Mouse (Mus musculus) heart, postnatal 0 days (tissue): ENCODE measurements around the gene Trp53. TPM values are rescaled to one million over a fixed set of nuclear protein-coding genes. Genes with fewer than 3 reads are reported as not detected.

Experiments used
- ATAC-seq: fragments of 200-750 bp; cut with Nextera tagmentation; 2 replicates; pipeline ENCODE4 v1.8.0; 2017; ENCODE audit warnings: low read depth, moderate number of reproducible peaks, moderate library complexity; ENCODE audit not compliant: insufficient read depth
- DNase-seq: peaks from one replicate; pipeline ENCODE4 v3.0.0-alpha.2; 2016; ENCODE audit warnings: low spot score
- H3K27ac ChIP-seq: fragments of 300-500 bp; sonication (generic); 2 replicates; pipeline ENCODE4 v1.5.1; 2014; ENCODE audit warnings: low read depth, mild to moderate bottlenecking
- H3K27me3 ChIP-seq: fragments of 300-500 bp; sonication (generic); 2 replicates; pipeline ENCODE4 v1.6.1; 2014; ENCODE audit warnings: low read length, mixed read lengths; ENCODE audit not compliant: control insufficient read depth, insufficient read depth
- H3K36me3 ChIP-seq: fragments of 300-500 bp; sonication (generic); replicated peaks from 2 replicates; pipeline ENCODE4 v1.6.1; 2014; ENCODE audit warnings: low read length, mixed read lengths; ENCODE audit not compliant: control insufficient read depth, insufficient read depth
- H3K4me1 ChIP-seq: fragments of 300-500 bp; sonication (generic); 2 replicates; pipeline ENCODE4 v1.6.1; 2014; ENCODE audit warnings: antibody characterized with exemption; ENCODE audit not compliant: control insufficient read depth, insufficient read depth
- H3K4me2 ChIP-seq: fragments of 300-500 bp; sonication (generic); 2 replicates; pipeline ENCODE4 v1.6.1; 2014; ENCODE audit warnings: low read depth, mild to moderate bottlenecking, low read length, moderate library complexity
- H3K4me3 ChIP-seq: fragments of 300-500 bp; sonication (generic); 2 replicates; pipeline ENCODE4 v1.5.1; 2014; ENCODE audit warnings: low read depth, low read length
- H3K9ac ChIP-seq: fragments of 300-500 bp; sonication (generic); replicated peaks from 2 replicates; pipeline ENCODE4 v1.6.1; 2014; ENCODE audit warnings: low read depth, low read length, mixed read lengths
- H3K9me3 ChIP-seq: fragments of 300-500 bp; sonication (generic); replicated peaks from 2 replicates; pipeline ENCODE4 v1.6.1; 2016; ENCODE audit warnings: low read length; ENCODE audit not compliant: control insufficient read depth
- CTCF ChIP-seq: IDR thresholded peaks from 2 replicates; pipeline ENCODE4 v1.5.1; 2016; ENCODE audit warnings: antibody characterized with exemption, control low read depth, low read depth
- EP300 ChIP-seq: IDR thresholded peaks from 2 replicates; pipeline ENCODE4 v1.6.1; 2016; ENCODE audit warnings: antibody characterized with exemption, low read depth
- WGBS: fragments of 180-500 bp; shearing (Covaris S2); extraction: QIAGEN DNeasy Blood & Tissue Kit; methylation state at CpG from one replicate; pipeline ENCODE4 v1.1.7; 2014; 5-methylcytosine and 5-hydroxymethylcytosine counted together
- polyA plus RNA-seq: library from polyadenylated mRNA; unstranded; fragments of >200 nt; fragmentation: Nextera tagmentation; extraction: Ambion mirVana; gene quantifications from 2 replicates; pipeline ENCODE4 v1.2.1, GENCODE M21; 2015
- total RNA-seq: library from RNA; depleted of rRNA; stranded (reverse); fragments of >200 nt; gene quantifications from 2 replicates; pipeline ENCODE4 v1.2.3, GENCODE M21; 2014; ENCODE audit warnings: low replicate concordance

The Trp53 gene
- total and polyA plus RNA-seq, 2 experiments from 2014 or later: 31.5 to 33.6 TPM

- DNase-seq (no peak), ATAC-seq (no peak)
- Histone ChIP-seq H3K27ac (no peak overlapping the region), H3K9ac (no peak overlapping the region), H3K9me3 (no peaks in the 10 kb centered on the region), H3K4me3 (no peak overlapping the region), H3K27me3 (no peaks in the 10 kb centered on the region), H3K4me1 (peaks cover 6% of the 10 kb centered on the region; the same call in 1 of the 2 replicates), H3K36me3 (no peaks in the 10 kb centered on the region), H3K4me2 (no peak overlapping the region)
- no peak for TF ChIP-seq CTCF
- WGBS: 48% methylated on average over 3 of the region's 3 CpGs
Observed at GRCm38 (mm10) chr11:69543598-69543997, 36.6 kb upstream of the Trp53 start.

- 37% methylated on average over 7 of the region's 7 CpGs for WGBS
- ATAC-seq (no peak; the same call in 1 of the 2 replicates), DNase-seq (no peak)
- H3K4me1 ChIP-seq: peaks cover 6% of the 10 kb centered on the region; the same call in 1 of the 2 replicates
- H3K27me3 ChIP-seq: no peaks in the 10 kb centered on the region
- no peak overlapping the region; the same call in 1 of the 2 replicates for H3K9ac ChIP-seq
- H3K27ac ChIP-seq: no peak overlapping the region
- no peaks in the 10 kb centered on the region for H3K9me3 ChIP-seq
- H3K36me3 ChIP-seq: no peaks in the 10 kb centered on the region
- H3K4me3 ChIP-seq: peak overlapping the region; percentile 46; the same call in 1 of the 2 replicates
- peak overlapping the region; percentile 71 for H3K4me2 ChIP-seq
- TF ChIP-seq EP300 (no peak), CTCF (no peak)
Observed at GRCm38 (mm10) chr11:69545957-69546356, 34.2 kb upstream of the Trp53 start.

- Histone ChIP-seq H3K27ac (0 out of 2 replicates have a peak overlapping the region, but pooled peaks have one; percentile 1), H3K4me3 (peak overlapping the region; percentile 46), H3K36me3 (no peaks in the 10 kb centered on the region), H3K4me2 (peak overlapping the region; percentile 71), H3K9ac (peak overlapping the region; percentile 32; the same call in 1 of the 2 replicates), H3K27me3 (no peaks in the 10 kb centered on the region), H3K4me1 (peaks cover 6% of the 10 kb centered on the region; the same call in 1 of the 2 replicates), H3K9me3 (no peaks in the 10 kb centered on the region)
- ATAC-seq (peak; percentile 90), DNase-seq (peak; percentile 87)
- under 1% methylated on average over 44 of the region's 44 CpGs for WGBS
- TF ChIP-seq CTCF (peak; percentile 59), EP300 (no peak)
Observed at GRCm38 (mm10) chr11:69546423-69547053, 33.6 kb upstream of the Trp53 start.

GRCm38 (mm10) chr11:69547071-69547470 lies 33.1 kb upstream of the Trp53 start:
- H3K27ac ChIP-seq: no peak overlapping the region
- H3K4me3 ChIP-seq: peak overlapping the region; percentile 46
- no peak for TF ChIP-seq EP300
- peak; percentile 46 for TF ChIP-seq CTCF
- peak overlapping the region; percentile 71 for H3K4me2 ChIP-seq
- no peaks in the 10 kb centered on the region for H3K36me3 ChIP-seq
- no peaks in the 10 kb centered on the region for H3K9me3 ChIP-seq
- DNase-seq (peak; percentile 42), ATAC-seq (peak; percentile 45)
- WGBS: 6% methylated on average over 15 of the region's 15 CpGs
- no peaks in the 10 kb centered on the region for H3K27me3 ChIP-seq
- H3K9ac ChIP-seq: peak overlapping the region; percentile 32; the same call in 1 of the 2 replicates
- H3K4me1 ChIP-seq: peaks cover 6% of the 10 kb centered on the region; the same call in 1 of the 2 replicates

DNA sequence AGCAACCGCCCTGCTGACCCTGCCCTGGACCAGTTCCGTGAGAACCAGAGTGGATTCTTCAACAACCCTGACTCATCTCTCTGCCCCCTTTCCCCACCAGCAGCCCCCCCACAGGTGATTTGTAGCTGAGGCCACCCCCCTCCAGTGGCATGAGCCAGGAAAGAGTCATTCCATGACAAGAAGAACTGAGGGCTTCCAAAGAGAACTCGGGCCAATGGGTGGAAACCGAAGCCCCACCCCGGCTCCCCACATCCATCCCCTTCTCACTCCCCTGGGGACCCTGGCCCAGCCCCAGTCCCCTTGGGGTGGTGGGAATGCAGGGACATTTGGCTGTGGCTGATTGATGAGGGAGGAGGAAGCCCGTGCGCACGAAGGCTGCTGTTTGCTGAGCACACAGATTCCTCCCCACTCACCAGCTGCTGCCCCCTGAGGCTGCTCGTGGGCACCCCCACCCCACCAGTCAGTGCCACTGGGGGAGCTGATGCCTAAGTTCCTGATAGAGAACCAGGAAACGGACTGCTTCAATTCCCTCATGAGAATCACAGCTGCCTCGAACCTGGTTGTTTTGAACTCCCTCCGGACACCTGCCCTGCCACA lies 31.0 kb upstream of the Trp53 start, which contains the start of gene Dnah2:
Gene Dnah2 (minus strand): TSS at position 51 of the 597 bp plus-strand sequence.
- Histone ChIP-seq H3K27ac (no peak within 1 kb of the TSS), H3K4me2 (no peak within 1 kb of the TSS), H3K4me3 (no peak within 1 kb of the TSS), H3K9ac (no peak within 1 kb of the TSS), H3K27me3 (no peaks in the 10 kb centered on the region), H3K9me3 (no peaks in the 10 kb centered on the region), H3K36me3 (0 out of 2 replicates have a peak, but pooled peaks cover under 1% of the 10 kb centered on the region), H3K4me1 (peaks cover 6% of the 10 kb centered on the region; the same call in 1 of the 2 replicates)
- TF ChIP-seq CTCF (no peak), EP300 (no peak)
- WGBS: 58% methylated on average over 12 of the region's 12 CpGs
- no peak for DNase-seq
- no peak for ATAC-seq
